Mouse (Mus musculus) heart, adult 2 months (tissue): ENCODE data around the gene Krt12. TPM values are rescaled to one million over a fixed set of nuclear protein-coding genes. Genes with fewer than 3 reads are reported as not detected.

Source experiments
- DNase-seq, 2 experiments: peaks; one replicate each; pipeline ENCODE4 v3.0.0; 2021
- H3K27ac ChIP-seq: fragments of 200-600 bp; 2 replicates; pipeline ENCODE4 v1.8.1; 2022
- H3K27me3 ChIP-seq: fragments of 200-500 bp; 2 replicates; pipeline ENCODE4 v1.6.1; 2012; ENCODE audit warnings: mild to moderate bottlenecking, low read length, inconsistent platforms, mixed read lengths; ENCODE audit not compliant: control insufficient read depth, insufficient read depth
- H3K36me3 ChIP-seq: fragments of 200-500 bp; 2 replicates; pipeline ENCODE4 v1.6.1; 2012; ENCODE audit warnings: low read length, inconsistent platforms; ENCODE audit not compliant: control insufficient read depth, insufficient read depth
- H3K4me1 ChIP-seq: fragments of 200-500 bp; 2 replicates; pipeline ENCODE4 v1.6.1; 2011; ENCODE audit warnings: low read length; ENCODE audit not compliant: control insufficient read depth, insufficient read depth
- H3K4me3 ChIP-seq: fragments of 200-600 bp; 2 replicates; pipeline ENCODE4 v1.8.1; 2022
- H3K79me2 ChIP-seq: fragments of 200-500 bp; replicated peaks from 2 replicates; pipeline ENCODE4 v1.6.1; 2012; ENCODE audit warnings: mild to moderate bottlenecking, inconsistent platforms, low read length, moderate library complexity, mixed read lengths; ENCODE audit not compliant: control insufficient read depth, insufficient read depth
- H3K9ac ChIP-seq: fragments of 200-500 bp; 2 replicates; pipeline ENCODE4 v1.6.1; 2012; ENCODE audit warnings: low read depth, mild to moderate bottlenecking, control low read depth, inconsistent platforms, low read length, mixed read lengths
- CTCF ChIP-seq: fragments of 200-600 bp; IDR thresholded peaks from 2 replicates; pipeline ENCODE4 v1.8.1; 2022; ENCODE audit warnings: antibody characterized with exemption, mild to moderate bottlenecking, moderate library complexity
- EP300 ChIP-seq: fragments of 200-500 bp; IDR thresholded peaks from 2 replicates; pipeline ENCODE4 v1.6.1; 2011; ENCODE audit warnings: low read depth, low read length, control low read depth; ENCODE audit not compliant: insufficient read depth
- POLR2A ChIP-seq: fragments of 200-500 bp; IDR thresholded peaks from 2 replicates; pipeline ENCODE4 v1.6.1; 2011; ENCODE audit warnings: mild to moderate bottlenecking, low read depth, low read length, control low read depth; ENCODE audit not compliant: insufficient read depth
- WGBS: fragments of 180-500 bp; shearing (Covaris S2); methylation state at CpG from one replicate; pipeline ENCODE4 v1.1.7; 2018; 5-methylcytosine and 5-hydroxymethylcytosine counted together
- intact Hi-C: fragments of 180-260 bp; cut with DNase I; formaldehyde crosslinking; loops from one replicate; pipeline ENCODE4 v1.15.1; 2025
- polyA plus RNA-seq: library from polyadenylated mRNA; depleted of rRNA; stranded (reverse); fragments of >200 nt; gene quantifications from 2 replicates; pipeline ENCODE4 v1.2.3, GENCODE M21; 2012; rRNA removed
- total RNA-seq, 2 experiments: library from RNA; stranded (reverse); gene quantifications; 2 replicates each; pipeline ENCODE4 v1.2.3; 2021

The Krt12 gene
- total and polyA plus RNA-seq, 3 experiments = not detected

DNA sequence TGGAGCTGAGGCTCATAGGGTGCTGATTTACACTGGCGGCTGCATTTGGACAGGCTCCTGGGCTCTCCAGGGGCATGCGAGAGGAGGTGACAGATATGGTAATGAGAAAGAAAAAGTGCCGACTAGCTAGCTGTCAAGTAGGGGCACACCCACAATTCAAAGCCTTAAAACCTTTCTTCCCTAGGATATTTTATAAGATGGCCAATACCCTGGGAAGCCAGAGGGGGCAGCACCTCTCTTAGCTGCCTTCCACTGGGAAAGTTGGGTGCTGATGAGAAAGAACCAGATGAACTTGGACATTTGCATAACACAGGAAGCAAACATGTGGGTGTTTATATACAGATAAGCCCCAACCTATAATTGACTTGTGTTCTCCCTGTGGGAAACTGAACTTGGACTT lies 52.8 kb downstream of the Krt12 start:
- H3K27me3 ChIP-seq = no peaks in the 10 kb centered on the region; the same call in none of the 2 replicates
- DNase-seq = no peak
- H3K36me3 ChIP-seq = no peaks in the 10 kb centered on the region
- no peak overlapping the region for H3K4me3 ChIP-seq
- no peak overlapping the region for H3K27ac ChIP-seq
- H3K79me2 ChIP-seq = no peaks in the 10 kb centered on the region
- TF ChIP-seq EP300 (no peak), POLR2A (no peak), CTCF (peak; percentile 64)
- intact Hi-C loops = no loop called here
- WGBS = 14% methylated on average over 3 of the region's 3 CpGs
- H3K9ac ChIP-seq = no peak overlapping the region
- H3K4me1 ChIP-seq = no peaks in the 10 kb centered on the region

DNA sequence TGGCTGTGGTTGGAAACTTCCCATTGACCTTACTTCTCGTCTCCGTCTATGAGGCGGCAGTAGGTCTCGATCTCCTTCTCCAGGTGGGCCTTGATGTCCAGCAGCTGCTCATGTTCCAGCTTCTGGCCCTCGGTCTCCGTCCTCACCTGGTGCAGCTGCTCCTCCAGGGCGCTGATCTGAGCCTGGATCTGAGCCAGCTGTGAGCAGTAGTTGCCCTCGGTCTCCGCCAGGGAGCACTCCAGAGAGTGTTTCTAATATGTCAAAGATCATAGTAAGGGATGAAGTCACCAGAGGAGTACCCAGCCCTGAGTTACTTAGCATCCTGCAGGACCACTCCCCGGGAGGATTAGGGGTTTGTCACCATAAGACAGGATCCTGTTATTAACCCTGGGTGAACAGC lies 55.3 kb downstream of the Krt12 start:
- Histone ChIP-seq H3K9ac (no peak overlapping the region), H3K79me2 (no peaks in the 10 kb centered on the region), H3K27me3 (no peaks in the 10 kb centered on the region; the same call in 1 of the 2 replicates), H3K27ac (no peak overlapping the region), H3K4me1 (no peaks in the 10 kb centered on the region), H3K4me3 (no peak overlapping the region), H3K36me3 (no peaks in the 10 kb centered on the region)
- no peak for TF ChIP-seq EP300
- no peak for TF ChIP-seq POLR2A
- peak; percentile 21; the same call in 1 of the 2 replicates for TF ChIP-seq CTCF
- intact Hi-C loops = no loop called here
- 41% methylated on average over 10 of the region's 10 CpGs for WGBS
- DNase-seq = no peak

Other genes with a start within 250 kb of the Krt12 start
- 10 to 100 TPM; 41.8 to 44.6 TPM for gene Smarce1, start 191.2 kb downstream of the Krt12 start, total RNA-seq
- 22.2 and 29.3 TPM in 2 replicates for gene Smarce1, start 191.2 kb downstream of the Krt12 start, polyA plus RNA-seq
- gene Krt222, start 178.2 kb downstream of the Krt12 start, total RNA-seq = 10 to 100 TPM; 26.9 to 31.0 TPM
- gene Krt222, start 178.2 kb downstream of the Krt12 start, polyA plus RNA-seq = 6.8 and 12.7 TPM in 2 replicates
- not detected for gene Krt24, start 137.0 kb downstream of the Krt12 start, total RNA-seq
- not detected in 2 replicates for gene Krt24, start 137.0 kb downstream of the Krt12 start, polyA plus RNA-seq
- not detected for gene Krt25, start 99.3 kb downstream of the Krt12 start, total RNA-seq
- not detected in 2 replicates for gene Krt25, start 99.3 kb downstream of the Krt12 start, polyA plus RNA-seq
- not detected for gene Krt26, start 84.3 kb downstream of the Krt12 start, total RNA-seq
- gene Krt26, start 84.3 kb downstream of the Krt12 start, polyA plus RNA-seq = not detected in 2 replicates
- gene Krt27, start 71.2 kb downstream of the Krt12 start, total RNA-seq = not detected
- gene Krt27, start 71.2 kb downstream of the Krt12 start, polyA plus RNA-seq = not detected in 2 replicates
- not detected for gene Krt28, start 47.4 kb downstream of the Krt12 start, total RNA-seq
- not detected in 2 replicates for gene Krt28, start 47.4 kb downstream of the Krt12 start, polyA plus RNA-seq
- gene Krt10, start 32.9 kb downstream of the Krt12 start, total RNA-seq = 1 to 10 TPM; 4.4 to 5.1 TPM
- 0.76 and 1.6 TPM in 2 replicates for gene Krt10, start 32.9 kb downstream of the Krt12 start, polyA plus RNA-seq
- not detected for gene Krt20, start 15.9 kb upstream of the Krt12 start, total RNA-seq
- gene Krt20, start 15.9 kb upstream of the Krt12 start, polyA plus RNA-seq = 0.06 TPM in 1 of 2 replicates, not detected in the other
- gene Krt23, start 70.9 kb upstream of the Krt12 start, total RNA-seq = not detected
- 0.80 TPM in 1 of 2 replicates, not detected in the other for gene Krt23, start 70.9 kb upstream of the Krt12 start, polyA plus RNA-seq
- gene Krt39, start 99.1 kb upstream of the Krt12 start, total RNA-seq = not detected
- gene Krt39, start 99.1 kb upstream of the Krt12 start, polyA plus RNA-seq = not detected in 2 replicates
- gene Krt40, start 120.9 kb upstream of the Krt12 start, total RNA-seq = not detected
- gene Krt40, start 120.9 kb upstream of the Krt12 start, polyA plus RNA-seq = not detected in 2 replicates
- gene Krtap3-3, start 128.6 kb upstream of the Krt12 start, total RNA-seq = not detected
- gene Krtap3-3, start 128.6 kb upstream of the Krt12 start, polyA plus RNA-seq = not detected in 2 replicates
- gene Krtap3-2, start 134.6 kb upstream of the Krt12 start, total RNA-seq = not detected
- not detected in 2 replicates for gene Krtap3-2, start 134.6 kb upstream of the Krt12 start, polyA plus RNA-seq
- not detected for gene Gm11939, start 137.2 kb upstream of the Krt12 start, total RNA-seq
- gene Gm11939, start 137.2 kb upstream of the Krt12 start, polyA plus RNA-seq = not detected in 2 replicates
- gene Krtap3-1, start 144.4 kb upstream of the Krt12 start, total RNA-seq = not detected
- gene Krtap3-1, start 144.4 kb upstream of the Krt12 start, polyA plus RNA-seq = not detected in 2 replicates
- not detected for gene Krtap1-5, start 158.8 kb upstream of the Krt12 start, total RNA-seq
- gene Krtap1-5, start 158.8 kb upstream of the Krt12 start, polyA plus RNA-seq = not detected in 2 replicates
- gene Krtap1-4, start 161.4 kb upstream of the Krt12 start, total RNA-seq = not detected
- not detected in 2 replicates for gene Krtap1-4, start 161.4 kb upstream of the Krt12 start, polyA plus RNA-seq
- gene Krtap1-3, start 169.1 kb upstream of the Krt12 start, total RNA-seq = not detected
- not detected in 2 replicates for gene Krtap1-3, start 169.1 kb upstream of the Krt12 start, polyA plus RNA-seq
- gene Krtap9-3, start 175.8 kb upstream of the Krt12 start, total RNA-seq = not detected
- gene Krtap9-3, start 175.8 kb upstream of the Krt12 start, polyA plus RNA-seq = not detected in 2 replicates
- gene Gm11938, start 181.0 kb upstream of the Krt12 start, total RNA-seq = not detected
- not detected in 2 replicates for gene Gm11938, start 181.0 kb upstream of the Krt12 start, polyA plus RNA-seq
- not detected for gene Gm11937, start 187.9 kb upstream of the Krt12 start, total RNA-seq
- not detected in 2 replicates for gene Gm11937, start 187.9 kb upstream of the Krt12 start, polyA plus RNA-seq
- gene Krtap2-4, start 192.6 kb upstream of the Krt12 start, total RNA-seq = not detected
- gene Krtap2-4, start 192.6 kb upstream of the Krt12 start, polyA plus RNA-seq = not detected in 2 replicates
- gene Gm11562, start 198.2 kb upstream of the Krt12 start, total RNA-seq = not detected
- gene Gm11562, start 198.2 kb upstream of the Krt12 start, polyA plus RNA-seq = not detected in 2 replicates
- not detected for gene Krtap4-1, start 206.0 kb upstream of the Krt12 start, total RNA-seq
- gene Krtap4-1, start 206.0 kb upstream of the Krt12 start, polyA plus RNA-seq = not detected in 2 replicates
- gene Krtap4-2, start 212.8 kb upstream of the Krt12 start, total RNA-seq = not detected
- not detected in 2 replicates for gene Krtap4-2, start 212.8 kb upstream of the Krt12 start, polyA plus RNA-seq
- gene Krtap4-7, start 221.8 kb upstream of the Krt12 start, total RNA-seq = not detected
- not detected in 2 replicates for gene Krtap4-7, start 221.8 kb upstream of the Krt12 start, polyA plus RNA-seq
- gene Gm11555, start 228.0 kb upstream of the Krt12 start, total RNA-seq = not detected
- not detected in 2 replicates for gene Gm11555, start 228.0 kb upstream of the Krt12 start, polyA plus RNA-seq
- not detected for gene Gm11563, start 236.7 kb upstream of the Krt12 start, total RNA-seq
- not detected in 2 replicates for gene Gm11563, start 236.7 kb upstream of the Krt12 start, polyA plus RNA-seq
- not detected for gene Krtap4-6, start 243.7 kb upstream of the Krt12 start, total RNA-seq
- not detected in 2 replicates for gene Krtap4-6, start 243.7 kb upstream of the Krt12 start, polyA plus RNA-seq